Mouse (Mus musculus) adrenal gland, adult 10 weeks (tissue): ENCODE results near the gene Adam10. TPM values are rescaled to one million over a fixed set of nuclear protein-coding genes. Genes with fewer than 3 reads are reported as not detected.

ENCODE experiments used
- polyA plus RNA-seq: library from polyadenylated mRNA; stranded (reverse); fragments of 350-450 nt; fragmentation: Illumina TruSeq; extraction: RNeasy Lipid Tissue Mini Kit (QIAGEN cat#74804); gene quantifications from one replicate; pipeline ENCODE4 v1.2.3, GENCODE M21; 2014; ENCODE audit warnings: low read depth, low replicate concordance

The Adam10 gene
- polyA plus RNA-seq, result 156 TPM

DNA sequence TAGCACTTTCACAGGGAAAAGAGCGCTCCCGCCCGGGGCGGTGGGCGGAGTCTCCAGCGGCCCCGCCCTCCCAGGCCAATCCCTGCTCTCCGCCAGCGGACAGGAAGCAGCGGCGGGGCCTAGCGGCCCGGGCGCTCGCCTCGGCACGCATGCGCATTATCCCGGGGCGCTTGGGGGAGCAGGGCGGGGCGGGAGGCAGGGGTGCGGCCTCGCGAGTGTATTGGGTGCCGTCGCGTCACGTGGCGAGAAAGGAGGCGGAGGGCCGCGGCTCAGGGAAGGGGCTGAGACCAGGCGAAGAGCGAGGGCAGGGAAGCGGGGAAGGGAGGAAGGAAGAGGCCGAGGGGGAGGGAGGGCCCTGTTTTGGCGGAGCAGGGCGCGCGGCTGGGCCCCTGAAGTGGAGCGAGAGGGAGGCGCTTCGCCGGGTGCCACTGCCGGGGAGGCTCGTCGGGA, at the start of gene Adam10:
Gene Adam10, plus strand, starts transcription at position 316 of the 450 bp plus-strand sequence.

DNA sequence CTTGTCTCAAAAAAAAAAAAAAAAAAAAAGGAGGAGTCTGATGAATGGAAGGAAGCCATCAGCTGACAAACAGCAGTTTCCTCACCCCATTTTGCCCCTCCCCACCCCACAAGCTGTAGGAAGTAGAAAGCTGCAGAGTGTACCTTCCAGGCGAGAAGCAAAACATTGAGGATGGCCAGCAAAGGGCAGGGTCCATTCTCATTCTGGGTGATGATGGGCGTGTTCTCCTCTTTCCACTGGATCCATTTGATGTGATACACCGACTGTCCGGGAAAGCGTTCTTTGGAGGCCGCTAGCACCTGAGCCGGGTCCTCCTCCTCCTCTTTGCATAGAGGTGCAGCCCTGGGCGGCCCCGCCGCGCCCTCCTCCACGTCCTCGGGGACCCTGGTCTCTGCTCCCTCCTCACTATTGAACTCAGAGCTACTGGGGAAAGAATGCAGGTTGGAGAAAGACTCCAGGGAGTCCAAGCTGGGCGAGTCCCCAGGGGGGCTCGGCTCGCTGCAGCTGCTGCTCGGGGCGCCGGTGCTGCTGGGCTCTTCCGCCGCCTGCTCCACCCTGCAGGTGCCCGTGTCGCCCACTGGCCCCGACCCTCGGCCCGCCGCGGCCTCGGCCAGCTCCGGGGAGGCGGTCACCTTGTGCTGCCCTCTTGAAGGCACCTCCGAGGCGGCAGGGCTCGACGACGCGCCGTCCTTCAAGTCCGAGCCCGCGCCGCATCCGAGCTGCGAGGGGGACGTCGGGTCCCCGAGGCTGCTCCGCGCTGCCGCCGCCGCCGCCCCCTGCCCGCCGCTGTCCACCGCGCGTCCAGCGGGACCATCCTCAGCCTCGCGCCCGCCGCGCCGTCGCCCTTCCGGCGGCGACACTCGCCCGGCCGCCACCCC, 22.4 kb upstream of the Adam10 start, which contains the start of gene Gm10642:
Gene Gm10642, plus strand, starts transcription at position 122 of the 878 bp plus-strand sequence.

DNA sequence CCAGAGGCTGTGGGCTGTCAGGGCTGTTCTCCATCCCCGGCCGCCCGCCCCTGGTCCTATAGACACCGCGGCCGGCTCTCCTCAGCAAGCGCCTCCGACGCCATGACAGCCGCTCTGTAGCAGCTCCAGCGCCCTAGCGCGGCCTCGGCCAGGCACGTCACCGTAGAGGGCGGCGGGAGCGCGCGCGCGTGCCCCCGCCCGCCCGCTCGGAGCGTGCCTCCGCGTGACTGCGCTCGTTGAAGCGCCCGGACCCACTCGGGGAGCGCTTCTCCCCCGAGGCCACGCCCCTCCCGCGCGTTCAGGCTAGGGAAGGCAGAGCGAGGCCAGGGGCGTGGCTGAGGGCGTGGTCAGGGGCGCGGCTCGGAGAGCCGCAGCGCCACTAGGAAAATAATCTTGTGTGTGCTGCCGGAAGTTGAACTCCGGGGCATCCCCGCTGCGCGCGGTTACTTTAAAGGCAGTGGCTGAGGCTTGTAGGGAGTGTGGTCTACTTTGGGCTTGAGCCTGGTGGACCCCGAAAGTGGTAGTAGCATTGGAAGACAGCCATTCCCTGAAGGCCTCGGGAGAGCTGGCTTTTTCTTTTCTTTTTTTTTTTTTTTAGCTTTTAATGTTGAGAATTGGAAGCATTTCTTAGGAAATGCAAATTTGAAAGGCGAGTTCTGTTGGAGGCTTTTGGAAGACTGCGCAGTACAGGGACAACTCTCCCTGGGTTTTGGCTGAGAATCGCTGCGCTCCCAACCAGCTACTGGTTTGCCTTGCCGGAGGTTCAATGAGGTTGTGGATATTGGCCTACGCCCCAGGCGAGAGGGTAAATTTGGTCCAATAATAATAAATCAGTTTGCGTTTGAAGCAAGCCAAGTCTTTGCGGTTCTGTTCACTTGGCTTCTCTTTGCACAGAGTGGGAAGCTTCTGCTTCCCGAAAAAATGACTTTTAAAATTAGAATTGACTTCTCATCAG, 21.5 kb upstream of the Adam10 start, which contains the start of gene Mindy2:
Gene Mindy2, minus strand, starts transcription at position 162 of the 955 bp plus-strand sequence.

Other genes with a start within 250 kb of the Adam10 start
- gene Rnf111, start 175.3 kb upstream of the Adam10 start, polyA plus RNA-seq, result 61.2 TPM
- gene Sltm, start 136.2 kb upstream of the Adam10 start, polyA plus RNA-seq, result 77.2 TPM
- gene Gm10642, start 22.7 kb upstream of the Adam10 start, polyA plus RNA-seq, result not detected
- gene Mindy2, start 21.8 kb upstream of the Adam10 start, polyA plus RNA-seq, result 46.1 TPM